Mouse (Mus musculus) kidney, adult 2 months (tissue): ENCODE measurements at regions not wholly inside any gene's neighbourhood (a gene's known extent, or its start where the extent isn't known, plus 50 kb on each side); places are given as distances from the start of the nearest gene placed in this dataset.

Experiments
- CTCF ChIP-seq: fragments of 200-500 bp; conservative IDR thresholded peaks from 2 replicates; pipeline ENCODE4 v1.5.1; 2011; ENCODE audit warnings: low read depth, mild to moderate bottlenecking, control low read depth, low read length, moderate library complexity, mixed read lengths; ENCODE audit not compliant: insufficient read depth, insufficient read length
- POLR2A ChIP-seq: fragments of 200-500 bp; IDR thresholded peaks from one replicate; pipeline ENCODE4 v1.6.1; 2011; ENCODE audit warnings: low read depth, low read length, control low read depth

DNA sequence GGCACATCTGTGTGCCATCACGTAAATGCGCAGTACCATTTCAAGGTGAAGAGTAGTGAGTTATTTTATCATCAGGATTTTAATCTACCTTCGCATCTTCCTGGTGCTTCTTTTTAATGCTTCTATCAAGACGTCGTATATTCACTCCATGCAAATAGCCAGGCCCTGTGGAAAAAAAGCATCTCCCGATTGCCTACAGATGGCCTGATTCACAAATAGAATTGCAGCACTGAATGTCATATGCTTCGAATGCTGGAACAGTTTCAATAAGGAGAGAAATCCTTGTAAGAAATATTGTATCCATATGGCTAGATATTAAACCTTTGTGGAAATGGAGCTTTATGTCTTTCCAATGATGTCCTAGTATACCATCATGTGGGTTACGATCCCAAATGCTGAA is 742.7 kb downstream of the Tmem132b start:
- TF ChIP-seq POLR2A (no peak), CTCF (no peak)
